Mouse (Mus musculus) kidney, postnatal 0 days (tissue): ENCODE data around the gene Tprn. TPM values are rescaled to one million over a fixed set of nuclear protein-coding genes. Genes with fewer than 3 reads are reported as not detected.

Experiments used
- ATAC-seq: fragments of 200-750 bp; cut with Nextera tagmentation; replicated peaks from 2 replicates; pipeline ENCODE4 v1.8.0; 2017; ENCODE audit warnings: low read depth, moderate number of reproducible peaks, moderate TSS enrichment, moderate library complexity; ENCODE audit not compliant: low FRiP score
- DNase-seq: peaks from one replicate; pipeline ENCODE4 v3.0.0-alpha.2; 2016; ENCODE audit warnings: low spot score
- H3K27ac ChIP-seq: fragments of 300-500 bp; sonication (generic); 2 replicates; pipeline ENCODE4 v1.5.1; 2014; ENCODE audit warnings: mild to moderate bottlenecking
- H3K27me3 ChIP-seq: fragments of 300-500 bp; sonication (generic); 2 replicates; pipeline ENCODE4 v1.6.1; 2014; ENCODE audit warnings: low read length, mixed read lengths; ENCODE audit not compliant: insufficient read depth
- H3K36me3 ChIP-seq: fragments of 300-500 bp; sonication (generic); 2 replicates; pipeline ENCODE4 v1.6.1; 2014; ENCODE audit warnings: low read length, mixed read lengths; ENCODE audit not compliant: insufficient read depth
- H3K4me1 ChIP-seq: fragments of 300-500 bp; sonication (generic); replicated peaks from 2 replicates; pipeline ENCODE4 v1.6.1; 2014; ENCODE audit warnings: antibody characterized with exemption, low read length, mixed read lengths; ENCODE audit not compliant: insufficient read depth
- H3K4me2 ChIP-seq: fragments of 300-500 bp; sonication (generic); 2 replicates; pipeline ENCODE4 v1.6.1; 2014; ENCODE audit warnings: mild to moderate bottlenecking, low read length, moderate library complexity, mixed read lengths
- H3K4me3 ChIP-seq: fragments of 300-500 bp; sonication (generic); replicated peaks from 2 replicates; pipeline ENCODE4 v1.5.1; 2014; ENCODE audit warnings: low read depth, low read length
- H3K9ac ChIP-seq: fragments of 300-500 bp; sonication (generic); 2 replicates; pipeline ENCODE4 v1.6.1; 2014; ENCODE audit warnings: low read depth, low read length
- H3K9me3 ChIP-seq: fragments of 300-500 bp; sonication (generic); replicated peaks from 2 replicates; pipeline ENCODE4 v1.6.1; 2016; ENCODE audit warnings: low read length, inconsistent platforms, mixed read lengths
- CTCF ChIP-seq: IDR thresholded peaks from 2 replicates; pipeline ENCODE4 v1.5.1; 2016; ENCODE audit warnings: antibody characterized with exemption, low read depth, mild to moderate bottlenecking, moderate library complexity
- WGBS: fragments of 180-500 bp; shearing (Covaris S2); extraction: QIAGEN DNeasy Blood & Tissue Kit; methylation state at CpG from one replicate; pipeline ENCODE4 v1.1.7; 2014; 5-methylcytosine and 5-hydroxymethylcytosine counted together
- polyA plus RNA-seq: library from polyadenylated mRNA; unstranded; fragments of >200 nt; fragmentation: Nextera tagmentation; extraction: Ambion mirVana; gene quantifications from 2 replicates; pipeline ENCODE4 v1.2.1, GENCODE M21; 2015

Tprn gene
- polyA plus RNA-seq, 1 experiment from 2014 or later = 17.1 TPM

- no peaks in the 10 kb centered on the region for H3K27me3 ChIP-seq
- H3K4me1 ChIP-seq = peaks cover 20% of the 10 kb centered on the region
- H3K27ac ChIP-seq = peak overlapping the region; percentile 59
- no peak for TF ChIP-seq CTCF
- ATAC-seq (no peak), DNase-seq (no peak)
- WGBS = 51% methylated on average over 8 of the region's 8 CpGs
- H3K4me3 ChIP-seq = peak overlapping the region; percentile 26; the same call in 1 of the 2 replicates
- H3K36me3 ChIP-seq = no peaks in the 10 kb centered on the region
- H3K4me2 ChIP-seq = peak overlapping the region; percentile 92
- H3K9me3 ChIP-seq = no peaks in the 10 kb centered on the region
- H3K9ac ChIP-seq = peak overlapping the region; percentile 36; the same call in 1 of the 2 replicates
Observed at GRCm38 (mm10) chr2:25240310-25240709, 22.1 kb upstream of the Tprn start.

DNA sequence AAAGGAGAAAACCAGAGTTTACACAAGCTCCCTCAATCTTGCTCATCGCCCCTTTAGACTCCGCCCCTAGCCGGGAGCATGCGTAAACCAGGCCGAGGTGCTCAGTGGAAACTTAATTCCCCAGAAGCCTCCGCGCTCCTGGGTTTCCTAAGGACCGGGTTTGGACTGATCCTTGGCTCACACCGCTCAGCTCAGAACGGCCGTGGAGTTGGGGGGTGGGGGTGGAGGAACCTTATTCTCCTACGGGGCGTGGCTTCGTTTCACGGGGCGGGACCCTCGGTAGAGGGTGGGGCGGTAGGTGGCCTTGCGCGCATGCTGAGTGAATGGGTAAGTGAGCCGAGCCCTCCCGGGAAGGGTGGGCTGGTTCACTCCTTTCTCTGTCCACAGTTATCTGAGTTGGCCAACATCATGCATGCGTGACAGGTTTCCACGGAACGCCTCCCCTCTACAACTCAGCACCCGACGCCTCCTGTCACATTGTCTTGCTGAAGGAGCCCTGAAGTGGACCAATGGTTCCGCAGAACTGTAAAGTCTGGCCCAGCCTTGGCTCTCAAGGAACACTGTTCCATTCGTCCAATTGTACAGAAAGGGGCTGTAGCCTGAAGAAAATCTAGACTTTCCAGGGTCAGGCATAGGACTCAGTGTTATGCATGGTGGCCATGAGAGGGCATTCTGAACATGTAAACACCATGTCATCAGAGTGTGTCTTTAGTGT lies 21.5 kb upstream of the Tprn start:
- 2% methylated on average over 29 of the region's 29 CpGs for WGBS
- peak; percentile 85 for DNase-seq
- no peaks in the 10 kb centered on the region for H3K36me3 ChIP-seq
- peak overlapping the region; percentile 92 for H3K4me2 ChIP-seq
- TF ChIP-seq CTCF = no peak
- H3K27ac ChIP-seq = peak overlapping the region; percentile 59
- peak; percentile 84 for ATAC-seq
- H3K4me3 ChIP-seq = peak overlapping the region; percentile 26
- H3K27me3 ChIP-seq = no peaks in the 10 kb centered on the region
- peak overlapping the region; percentile 28; the same call in 1 of the 2 replicates for H3K9ac ChIP-seq
- no peaks in the 10 kb centered on the region for H3K9me3 ChIP-seq
- peaks cover 20% of the 10 kb centered on the region for H3K4me1 ChIP-seq

- Histone ChIP-seq H3K4me2 (peak overlapping the region; percentile 92), H3K4me1 (peaks cover 20% of the 10 kb centered on the region), H3K27me3 (no peaks in the 10 kb centered on the region), H3K4me3 (peak overlapping the region; percentile 26; the same call in 1 of the 2 replicates), H3K36me3 (no peaks in the 10 kb centered on the region), H3K9me3 (no peaks in the 10 kb centered on the region), H3K27ac (peak overlapping the region; percentile 59; the same call in 1 of the 2 replicates), H3K9ac (no peak overlapping the region)
- DNase-seq (no peak), ATAC-seq (0 out of 2 replicates have a peak, but pooled peaks have one; percentile 10)
- no peak for TF ChIP-seq CTCF
- WGBS = 14% methylated on average over 6 of the region's 6 CpGs
Observed at GRCm38 (mm10) chr2:25241438-25241775, 21.0 kb upstream of the Tprn start.

DNA sequence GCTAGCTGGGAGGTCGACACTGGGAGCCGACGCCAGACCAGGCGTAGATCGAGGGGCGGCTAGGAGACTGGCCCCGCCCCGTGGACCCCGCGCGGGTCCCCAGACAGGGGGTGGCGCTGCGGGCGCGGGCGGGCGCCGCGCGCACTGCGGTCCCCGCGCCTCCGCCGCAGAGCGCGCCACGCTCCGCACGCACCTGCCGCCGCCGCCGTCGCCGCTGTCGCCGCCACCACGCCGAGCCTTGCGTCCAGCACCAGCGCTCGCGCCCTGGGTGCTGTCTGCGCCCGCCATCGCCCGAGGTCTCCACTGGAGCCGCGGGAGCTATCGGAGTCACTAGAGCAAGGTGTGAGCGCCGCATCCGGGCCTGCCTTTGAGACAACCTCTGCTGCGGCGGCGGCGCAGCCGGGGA lies 20.3 kb upstream of the Tprn start, which contains the start of the genes Rnf208 and Cysrt1:
Gene Rnf208 (plus strand): TSS at position 155 of the 406 bp plus-strand sequence.
Gene Cysrt1 (minus strand): TSS at position 352 of the 406 bp plus-strand sequence.
- Histone ChIP-seq H3K27me3 (no peaks in the 10 kb centered on the region), H3K4me3 (peak within 1 kb of the TSS; percentile 49), H3K4me2 (peak within 1 kb of the TSS; percentile 92), H3K36me3 (no peaks in the 10 kb centered on the region), H3K27ac (peak within 1 kb of the TSS; percentile 59), H3K9me3 (no peaks in the 10 kb centered on the region), H3K4me1 (peaks cover 20% of the 10 kb centered on the region), H3K9ac (peak within 1 kb of the TSS; percentile 68)
- no peak for TF ChIP-seq CTCF
- ATAC-seq (0 out of 2 replicates have a peak, but pooled peaks have one; percentile 0), DNase-seq (no peak)
- WGBS = under 1% methylated on average over 45 of the region's 59 CpGs

GRCm38 (mm10) chr2:25243342-25243741 lies 19.1 kb upstream of the Tprn start:
- WGBS = 71% methylated on average over 8 of the region's 8 CpGs
- H3K27me3 ChIP-seq = no peaks in the 10 kb centered on the region
- peak overlapping the region; percentile 92 for H3K4me2 ChIP-seq

DNA sequence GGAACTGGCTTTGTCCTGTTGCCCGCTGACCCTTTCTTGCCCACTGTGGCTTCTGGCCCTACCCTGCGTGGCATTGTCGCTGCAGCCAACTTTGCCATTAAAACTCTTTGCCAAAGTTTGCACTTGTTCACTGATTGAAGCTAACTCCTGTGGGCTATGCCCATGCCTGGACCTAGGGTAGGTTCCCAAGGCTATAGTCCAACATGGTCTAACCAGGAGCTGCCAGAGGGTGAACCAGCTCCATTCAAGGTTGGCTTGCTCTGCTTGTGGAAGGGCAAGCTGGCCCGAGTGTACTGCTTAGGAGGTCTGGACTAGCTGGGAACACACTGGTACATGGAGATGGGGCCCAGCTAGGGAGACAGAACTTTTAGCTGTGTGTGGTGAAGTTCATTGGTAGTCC lies 18.3 kb upstream of the Tprn start:
- TF ChIP-seq CTCF = no peak
- Histone ChIP-seq H3K4me3 (no peak overlapping the region), H3K9ac (no peak overlapping the region), H3K27me3 (no peaks in the 10 kb centered on the region), H3K27ac (no peak overlapping the region), H3K4me2 (no peak overlapping the region), H3K4me1 (peaks cover 20% of the 10 kb centered on the region), H3K36me3 (peaks cover 2% of the 10 kb centered on the region), H3K9me3 (no peaks in the 10 kb centered on the region)
- no peak for DNase-seq
- ATAC-seq = no peak
- 90% methylated on average over 4 of the region's 4 CpGs for WGBS

More at GRCm38 (mm10) chr2:25243342-25243741, 19.1 kb upstream of the Tprn start:
- no peak for DNase-seq
- Histone ChIP-seq H3K27ac (no peak overlapping the region), H3K9me3 (no peaks in the 10 kb centered on the region), H3K4me1 (peaks cover 20% of the 10 kb centered on the region), H3K4me3 (no peak overlapping the region), H3K36me3 (no peaks in the 10 kb centered on the region), H3K9ac (no peak overlapping the region)
- no peak for ATAC-seq
- no peak for TF ChIP-seq CTCF
